Mouse (Mus musculus) G1E (cell line): ENCODE results near the gene Pcsk2.

ENCODE experiments used
- CTCF ChIP-seq: IDR thresholded peaks from 2 replicates; pipeline ENCODE4 v1.5.1; 2012; ENCODE audit warnings: low read depth, low read length, inconsistent platforms, mixed read lengths
- GATA1 ChIP-seq: IDR thresholded peaks from 2 replicates; pipeline ENCODE4 v1.6.1; 2012; ENCODE audit warnings: borderline replicate concordance, low read length, inconsistent platforms, mixed read lengths
- GATA2 ChIP-seq: IDR thresholded peaks from 2 replicates; pipeline ENCODE4 v1.6.1; 2012; ENCODE audit warnings: low read depth, low read length, inconsistent platforms, borderline replicate concordance
- POLR2AphosphoS5 ChIP-seq: IDR thresholded peaks from 2 replicates; pipeline ENCODE4 v1.6.1; 2012; ENCODE audit warnings: low read depth, low read length, inconsistent platforms; ENCODE audit not compliant: insufficient replicate concordance
- TAL1 ChIP-seq: conservative IDR thresholded peaks from 2 replicates; pipeline ENCODE4 v1.6.1; 2012; ENCODE audit warnings: low read depth, low read length, inconsistent platforms, mixed read lengths

DNA sequence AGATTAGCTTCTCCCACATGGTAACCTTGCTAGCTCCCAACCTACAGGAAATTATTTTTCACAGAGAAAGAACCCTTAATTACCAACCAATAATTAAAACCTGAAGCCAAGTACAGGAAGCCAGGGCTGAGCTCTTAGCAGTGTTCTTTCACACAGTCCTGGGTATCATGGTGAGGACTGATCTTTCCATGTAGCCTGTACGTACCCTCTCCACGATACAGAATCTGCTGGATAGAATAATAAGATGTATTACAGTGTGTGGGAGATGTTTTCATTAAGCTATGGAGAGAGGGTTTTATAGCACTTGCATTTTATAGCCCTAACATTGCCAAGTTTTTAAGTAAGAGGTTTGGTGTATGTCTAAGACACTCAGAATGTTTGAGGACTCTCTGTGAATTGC, 164.0 kb downstream of the Pcsk2 start:
- no peak for TF ChIP-seq CTCF
- TF ChIP-seq TAL1: no peak
- no peak for TF ChIP-seq GATA1
- TF ChIP-seq POLR2AphosphoS5: no peak
- no peak for TF ChIP-seq GATA2
